Mouse (Mus musculus) adipocyte (in vitro differentiated cells): Measurements from ENCODE around the gene Mfsd2b.
"Not testable (repeated sequence)": the region's sequence is repeated elsewhere in the genome, so short reads cannot be mapped to it uniquely, and the experiment has no call there.

Experiments used
- DNase-seq: peaks from one replicate; pipeline ENCODE4 v3.0.0-alpha.2; 2016; ENCODE audit warnings: low spot score

Mfsd2b gene

GRCm38 (mm10) chr12:4874161-4874927 lies at the start of gene Mfsd2b:
TSS of gene Mfsd2b (minus strand) at chr12:4874359.
- DNase-seq = peak; percentile 42

GRCm38 (mm10) chr12:4917805-4918591 lies 43.8 kb upstream of the Mfsd2b start:
- DNase-seq = peak; percentile 80

GRCm38 (mm10) chr12:4916994-4917804 lies 43.0 kb upstream of the Mfsd2b start, which contains the start of gene Atad2b:
TSS of gene Atad2b (plus strand) at chr12:4917353.
- peak; percentile 93 for DNase-seq

GRCm38 (mm10) chr12:4914944-4915343 lies 40.8 kb upstream of the Mfsd2b start:
- DNase-seq = no peak

- no peak for DNase-seq
Observed at GRCm38 (mm10) chr12:4914441-4914840, 40.3 kb upstream of the Mfsd2b start.

- peak; percentile 18 for DNase-seq
Observed at GRCm38 (mm10) chr12:4911716-4912115, 37.6 kb upstream of the Mfsd2b start.

GRCm38 (mm10) chr12:4910496-4910895 lies 36.3 kb upstream of the Mfsd2b start:
- DNase-seq = not testable (repeated sequence)

- DNase-seq = no peak
Observed at GRCm38 (mm10) chr12:4908391-4908790, 34.2 kb upstream of the Mfsd2b start.

GRCm38 (mm10) chr12:4906951-4907906 lies 33.1 kb upstream of the Mfsd2b start, which contains the start of gene Ubxn2a:
TSS of gene Ubxn2a (minus strand) at chr12:4907705.
- peak; percentile 83 for DNase-seq

GRCm38 (mm10) chr12:4906476-4906875 lies 32.3 kb upstream of the Mfsd2b start:
- no peak for DNase-seq

GRCm38 (mm10) chr12:4905946-4906345 lies 31.8 kb upstream of the Mfsd2b start:
- DNase-seq = no peak

GRCm38 (mm10) chr12:4898024-4898423 lies 23.9 kb upstream of the Mfsd2b start:
- no peak for DNase-seq

- DNase-seq = no peak
Observed at GRCm38 (mm10) chr12:4889891-4890290, 15.7 kb upstream of the Mfsd2b start.

GRCm38 (mm10) chr12:4889251-4889650 lies 15.1 kb upstream of the Mfsd2b start:
- no peak for DNase-seq

- no peak for DNase-seq
Observed at GRCm38 (mm10) chr12:4888739-4889138, 14.6 kb upstream of the Mfsd2b start.

- DNase-seq = not testable (repeated sequence)
Observed at GRCm38 (mm10) chr12:4886581-4886980, 12.4 kb upstream of the Mfsd2b start.

- DNase-seq = no peak
Observed at GRCm38 (mm10) chr12:4885062-4885461, 10.9 kb upstream of the Mfsd2b start.

GRCm38 (mm10) chr12:4882086-4882485 lies 7.9 kb upstream of the Mfsd2b start:
- no peak for DNase-seq

- DNase-seq = no peak
Observed at GRCm38 (mm10) chr12:4879048-4879447, 4.9 kb upstream of the Mfsd2b start.

- no peak for DNase-seq
Observed at GRCm38 (mm10) chr12:4878296-4878783, 4.2 kb upstream of the Mfsd2b start.

GRCm38 (mm10) chr12:4875623-4876022 lies 1.5 kb upstream of the Mfsd2b start:
- DNase-seq = no peak
